15 mouse cellular contexts compared by ENCODE assay signal in the genomic region with DNA sequence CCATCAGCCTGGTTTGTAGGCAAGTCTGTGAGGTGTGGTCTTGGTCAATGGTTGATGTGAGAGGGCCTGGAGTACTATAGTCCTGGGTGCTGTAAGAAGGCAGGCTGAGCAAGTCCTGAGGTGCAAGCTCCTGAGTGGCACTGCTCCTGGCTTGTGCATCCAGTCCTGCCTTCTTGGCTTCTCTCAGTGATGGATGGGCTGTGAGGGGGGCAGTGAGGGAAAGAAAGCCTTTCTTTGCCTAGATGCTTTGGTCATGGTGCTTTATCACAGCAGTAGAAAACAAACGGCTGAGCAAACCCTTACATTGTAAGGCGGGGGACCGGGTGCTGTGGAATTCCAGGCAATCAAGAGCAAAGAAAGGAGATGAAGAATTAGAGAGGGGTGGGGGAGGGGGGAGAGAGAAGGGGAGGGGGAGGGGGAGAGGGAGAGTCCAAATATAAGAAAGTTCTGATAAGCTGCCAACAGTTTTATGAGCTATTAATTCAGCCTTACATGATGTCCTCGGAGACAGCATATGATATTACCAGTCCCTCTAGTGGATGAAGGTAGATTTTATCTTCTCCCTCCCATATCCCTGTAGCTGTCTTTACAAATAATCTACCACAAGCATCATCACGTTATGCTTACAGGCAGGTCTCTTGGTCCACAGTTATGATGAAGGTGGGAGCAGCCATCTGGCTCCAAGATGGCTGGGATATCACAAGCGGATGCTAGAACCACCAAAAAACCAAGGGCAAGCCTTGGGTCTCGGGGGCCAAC.
A peak's percentile ranks its signal among the peaks of the same experiment; 100 is the strongest.
DNase-seq lines count a peak whose midpoint lies in the region; ATAC-seq and TF ChIP-seq lines count a peak whose summit lies in the region.
"Had no signal": no experiment of that assay in that cellular context is flagged by ENCODE, and none has a peak within 500 bp of the region (broad histone marks: within the 10 kb centered on the region; RNA-seq: fewer than 3 reads in every experiment).

No protein-coding gene starts in this region.

- no peak overlapping the region for H3K9ac ChIP-seq in kidney, postnatal 0 days (ENCODE audit: low read depth, low read length)
- no peak overlapping the region for H3K9ac ChIP-seq in neural tube, embryonic 11.5 days (ENCODE audit: low read length)
- H3K9ac ChIP-seq: liver, embryonic 13.5 days had no signal

- peak; percentile 59 for DNase-seq in embryo, embryonic 10 days (ENCODE audit: low spot score)
- no peak for DNase-seq in embryo, embryonic 9.5 days (ENCODE audit: extremely low spot score)
- peak; percentile 81 for DNase-seq in kidney, postnatal 0 days (ENCODE audit: low spot score)
- DNase-seq in kidney, postnatal 10 days: no peak
- peak; percentile 44 for DNase-seq in hindbrain, embryonic 10.5 days (ENCODE audit: low spot score)
- peak; percentile 71 for DNase-seq in neural tube, embryonic 11.5 days (ENCODE audit: low spot score)
- DNase-seq in layer of hippocampus, adult 18-20 months (ENCODE audit: low spot score in 2 of 2): no peak
- no peak for DNase-seq in urinary bladder, postnatal 25 days (ENCODE audit: low spot score)
- DNase-seq: cerebellum, adult 11 months; heart, postnatal 36 days; kidney, adult 2 months; layer of hippocampus, adult 9-11 months; liver, embryonic 13.5 days; right cerebral cortex, postnatal 4 days; thymus, adult 2 months had no signal

- WGBS in kidney, postnatal 0 days: 48% methylated on average over 7 of the region's 7 CpGs
- WGBS in hindbrain, embryonic 10.5 days: 57% methylated on average over 7 of the region's 7 CpGs
- 51% methylated on average over 7 of the region's 7 CpGs for WGBS in neural tube, embryonic 11.5 days

- no peak overlapping the region for H3K27ac ChIP-seq in kidney, postnatal 0 days
- H3K27ac ChIP-seq in hindbrain, embryonic 10.5 days: peak overlapping the region; percentile 69
- H3K27ac ChIP-seq in neural tube, embryonic 11.5 days (ENCODE audit: low read depth, low read length): no peak overlapping the region
- H3K27ac ChIP-seq: liver, embryonic 13.5 days had no signal

- no peaks in the 10 kb centered on the region for H3K36me3 ChIP-seq in kidney, postnatal 0 days (ENCODE audit: insufficient read depth, low read length)
- no peaks in the 10 kb centered on the region for H3K36me3 ChIP-seq in hindbrain, embryonic 10.5 days
- no peaks in the 10 kb centered on the region for H3K36me3 ChIP-seq in neural tube, embryonic 11.5 days (ENCODE audit: control insufficient read depth, insufficient read depth, low read length)
- H3K36me3 ChIP-seq: liver, embryonic 13.5 days had no signal

- peak; percentile 50 for TF ChIP-seq CTCF in kidney, postnatal 0 days (IDR thresholded peaks at IDR 0.05; ENCODE audit: low read depth)

- no peak overlapping the region for H3K4me3 ChIP-seq in kidney, postnatal 0 days (replicated peaks; ENCODE audit: low read depth, low read length)
- H3K4me3 ChIP-seq in hindbrain, embryonic 10.5 days: no peak overlapping the region
- H3K4me3 ChIP-seq in neural tube, embryonic 11.5 days (ENCODE audit: low read depth, low read length): no peak overlapping the region
- H3K4me3 ChIP-seq: liver, embryonic 13.5 days had no signal

- no peak for ATAC-seq in kidney, postnatal 0 days (replicated peaks; ENCODE audit: low FRiP score, low read depth)
- ATAC-seq in neural tube, embryonic 11.5 days (ENCODE audit: insufficient read depth, low FRiP score, low TSS enrichment): peak; percentile 84

- no peaks in the 10 kb centered on the region for H3K4me1 ChIP-seq in kidney, postnatal 0 days (replicated peaks; ENCODE audit: insufficient read depth, low read length)
- peaks cover 31% of the 10 kb centered on the region for H3K4me1 ChIP-seq in hindbrain, embryonic 10.5 days (replicated peaks)
- H3K4me1 ChIP-seq in neural tube, embryonic 11.5 days (ENCODE audit: control insufficient read depth, insufficient read depth, low read length): 0 out of 2 replicates have a peak, but pooled peaks cover 7% of the 10 kb centered on the region
- H3K4me1 ChIP-seq: liver, embryonic 13.5 days had no signal

- no peaks in the 10 kb centered on the region for H3K9me3 ChIP-seq in kidney, postnatal 0 days (replicated peaks; ENCODE audit: low read length)
- H3K9me3 ChIP-seq in hindbrain, embryonic 10.5 days: no peaks in the 10 kb centered on the region
- no peaks in the 10 kb centered on the region for H3K9me3 ChIP-seq in neural tube, embryonic 11.5 days (ENCODE audit: control insufficient read depth, low read length)
- H3K9me3 ChIP-seq: liver, embryonic 13.5 days had no signal

- H3K4me2 ChIP-seq in kidney, postnatal 0 days (ENCODE audit: low read length): no peak overlapping the region
- H3K4me2 ChIP-seq in neural tube, embryonic 11.5 days (ENCODE audit: low read depth): no peak overlapping the region
- H3K4me2 ChIP-seq: liver, embryonic 13.5 days had no signal

- no peaks in the 10 kb centered on the region for H3K27me3 ChIP-seq in kidney, postnatal 0 days (ENCODE audit: insufficient read depth, low read length)
- H3K27me3 ChIP-seq in hindbrain, embryonic 10.5 days (ENCODE audit: insufficient read depth, poor library complexity, severe bottlenecking): peaks cover 22% of the 10 kb centered on the region
- no peaks in the 10 kb centered on the region for H3K27me3 ChIP-seq in neural tube, embryonic 11.5 days (ENCODE audit: control insufficient read depth, insufficient read depth, low read length)

Comparison
In these comparisons a context has a peak if more than half of its experiments do, and no peak if none do; other contexts are left out.
1. DNase-seq: peak in embryo, embryonic 10 days (single experiment), kidney, postnatal 0 days (single experiment), hindbrain, embryonic 10.5 days (single experiment) and neural tube, embryonic 11.5 days (single experiment); none in embryo, embryonic 9.5 days (single experiment), kidney, postnatal 10 days (single experiment), layer of hippocampus, adult 18-20 months (0 of 2) and urinary bladder, postnatal 25 days (single experiment).